In genomic region chr11:117257266-117257665, GRCm38 (mm10) we compare ENCODE assay signal across 22 mouse cellular contexts. TPM values are rescaled to one million over a fixed set of nuclear protein-coding genes. Genes with fewer than 3 reads are reported as not detected.
DNase-seq lines count a peak whose midpoint lies in the region; ATAC-seq and TF ChIP-seq lines count a peak whose summit lies in the region.
"Had no signal": no experiment of that assay in that cellular context is flagged by ENCODE, and none has a peak within 500 bp of the region (broad histone marks: within the 10 kb centered on the region; RNA-seq: fewer than 3 reads in every experiment).

No protein-coding gene starts in this region.

- DNase-seq in R1 (ENCODE audit: low read depth, low spot score): peak; percentile 69
- no peak for DNase-seq in cerebellum, adult 18-20 months
- DNase-seq in layer of hippocampus, adult 11-12 months (ENCODE audit: low spot score): no peak
- DNase-seq: adrenal gland, adult 8-10 months; adrenal gland, postnatal 14 days; adrenal gland, postnatal 36 days; cerebellum, adult 11 months; cerebellum, adult 2 months; cerebellum, adult 9-10 months; cerebellum, postnatal 10 days; cerebellum, postnatal 25 days had no signal

- TF ChIP-seq POLR2A in bone marrow macrophage, adult 2 months (IDR thresholded peaks at IDR 0.05; ENCODE audit: borderline replicate concordance, low read depth, low read length): no peak

- ATAC-seq in inflammation-experienced regulatory T-cells, adult 6 months: no peak
- ATAC-seq: activated CD4-positive, CD25-positive, alpha-beta regulatory T cell, adult 4 months; forebrain, embryonic 14.5 days; forebrain, embryonic 16.5 days; Patski had no signal

- H3K4me3 ChIP-seq in bone marrow macrophage, adult 2 months (ENCODE audit: insufficient read depth, low read length): no peak overlapping the region
- H3K4me3 ChIP-seq: embryonic facial prominence, embryonic 10.5 days; embryonic facial prominence, embryonic 12.5 days; erythroblast, embryonic 14.5 days; forebrain, embryonic 10.5 days; forebrain, embryonic 12.5 days had no signal

- H3K4me1 ChIP-seq in bone marrow macrophage, adult 2 months (ENCODE audit: control insufficient read depth, insufficient read depth, low read length): peaks cover 39% of the 10 kb centered on the region

- H3K27ac ChIP-seq in bone marrow macrophage, adult 2 months (ENCODE audit: insufficient read depth, low read depth, low read length): peak overlapping the region; percentile 9; the same call in 1 of the 2 replicates
- H3K27ac ChIP-seq: embryonic facial prominence, embryonic 10.5 days; embryonic facial prominence, embryonic 12.5 days; forebrain, embryonic 10.5 days; forebrain, embryonic 12.5 days had no signal

- no peak for TF ChIP-seq CTCF in bone marrow macrophage, adult 2 months (IDR thresholded peaks at IDR 0.05; ENCODE audit: low read depth, low read length)

RNA-seq across cellular contexts. Expression of gene Sept9, which starts 57.8 kb away (rescaled TPM):
- polyA plus RNA-seq in bone marrow macrophage, adult 2 months (2012; ENCODE audit: insufficient read depth, insufficient read length, missing spikeins): 90.9 and 123 TPM in 2 replicates
- 100 to 1,000 TPM; 313 to 340 (median 332) TPM for polyA plus RNA-seq in inflammation-experienced regulatory T-cells, adult 6 months (2017; shearing (Covaris generic))
